Mouse (Mus musculus) embryonic facial prominence, embryonic 14.5 days (tissue): Measurements from ENCODE around the gene Abtb2. TPM values are rescaled to one million over a fixed set of nuclear protein-coding genes. Genes with fewer than 3 reads are reported as not detected.

Experiments
- ATAC-seq: fragments of 200-750 bp; cut with Nextera tagmentation; 2 replicates; pipeline ENCODE4 v1.8.0; 2017; ENCODE audit warnings: low read depth, moderate number of reproducible peaks, moderate TSS enrichment
- DNase-seq: peaks from one replicate; pipeline ENCODE4 v3.0.0-alpha.2; 2015; ENCODE audit warnings: low spot score
- H3K27ac ChIP-seq: fragments of 300-500 bp; sonication (generic); replicated peaks from 2 replicates; pipeline ENCODE4 v1.5.1; 2014; ENCODE audit warnings: low read depth, mild to moderate bottlenecking, low read length, moderate library complexity
- H3K27me3 ChIP-seq: fragments of 300-500 bp; sonication (generic); replicated peaks from 2 replicates; pipeline ENCODE4 v1.6.1; 2014; ENCODE audit warnings: low read length; ENCODE audit not compliant: control insufficient read depth, insufficient read depth
- H3K36me3 ChIP-seq: fragments of 300-500 bp; sonication (generic); 2 replicates; pipeline ENCODE4 v1.6.1; 2014; ENCODE audit warnings: low read length, mixed read lengths; ENCODE audit not compliant: control insufficient read depth, insufficient read depth
- H3K4me1 ChIP-seq: fragments of 300-500 bp; sonication (generic); 2 replicates; pipeline ENCODE4 v1.6.1; 2014; ENCODE audit warnings: antibody characterized with exemption, low read length; ENCODE audit not compliant: control insufficient read depth, insufficient read depth
- H3K4me2 ChIP-seq: fragments of 300-500 bp; sonication (generic); 2 replicates; pipeline ENCODE4 v1.6.1; 2014; ENCODE audit warnings: low read depth, mild to moderate bottlenecking, low read length, moderate library complexity, mixed read lengths
- H3K4me3 ChIP-seq: fragments of 300-500 bp; sonication (generic); 2 replicates; pipeline ENCODE4 v1.5.1; 2014; ENCODE audit warnings: low read depth, mild to moderate bottlenecking, low read length
- H3K9ac ChIP-seq: fragments of 300-500 bp; sonication (generic); 2 replicates; pipeline ENCODE4 v1.6.1; 2014; ENCODE audit warnings: low read depth, mild to moderate bottlenecking, low read length, moderate library complexity, mixed read lengths
- H3K9me3 ChIP-seq: fragments of 300-500 bp; sonication (generic); 2 replicates; pipeline ENCODE4 v1.6.1; 2016; ENCODE audit warnings: low read length; ENCODE audit not compliant: control insufficient read depth
- WGBS: fragments of 180-500 bp; shearing (Covaris S2); extraction: QIAGEN DNeasy Blood & Tissue Kit; methylation state at CpG from one replicate; pipeline ENCODE4 v1.1.7; 2014; 5-methylcytosine and 5-hydroxymethylcytosine counted together
- polyA plus RNA-seq: library from polyadenylated mRNA; unstranded; fragments of >200 nt; fragmentation: Nextera tagmentation; extraction: Ambion mirVana; gene quantifications from 2 replicates; pipeline ENCODE4 v1.2.1, GENCODE M21; 2014

Gene Abtb2
- polyA plus RNA-seq, 1 experiment from 2014 or later = 14.2 TPM

DNA sequence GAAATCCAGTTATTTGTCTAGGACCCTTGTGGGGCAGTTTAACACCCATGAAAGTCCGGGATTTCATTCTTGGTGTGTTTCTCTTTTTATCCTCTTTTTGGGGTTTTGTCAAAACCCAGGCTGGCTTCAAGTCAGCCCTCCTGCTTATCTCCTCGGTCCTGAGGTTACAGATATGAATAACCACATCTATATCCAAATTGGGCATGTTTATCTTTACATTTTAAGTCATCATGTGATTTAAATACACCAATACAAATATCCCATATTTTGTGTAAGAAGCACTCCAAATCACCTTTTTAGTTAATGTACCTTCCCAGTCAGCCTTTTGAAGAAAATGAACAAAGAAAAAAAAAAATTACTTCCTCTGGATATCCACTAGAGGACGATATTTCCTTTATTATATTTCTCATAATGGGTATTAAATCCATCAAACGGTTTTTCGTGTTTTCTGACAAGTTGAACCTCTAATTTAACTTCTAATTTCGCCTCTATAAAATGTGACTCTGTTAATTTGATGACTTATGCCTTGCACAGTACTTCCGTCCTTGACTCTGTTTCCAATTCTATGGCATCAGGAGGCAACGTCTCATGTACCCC lies 1.6 kb upstream of the Abtb2 start:
- Histone ChIP-seq H3K27ac (no peak overlapping the region), H3K9ac (no peak overlapping the region; the same call in 1 of the 2 replicates), H3K36me3 (no peaks in the 10 kb centered on the region), H3K4me1 (peaks cover 27% of the 10 kb centered on the region), H3K27me3 (no peaks in the 10 kb centered on the region), H3K4me2 (peak overlapping the region; percentile 62), H3K9me3 (no peaks in the 10 kb centered on the region), H3K4me3 (peak overlapping the region; percentile 68)
- no peak for ATAC-seq
- WGBS = 13% methylated on average over 8 of the region's 8 CpGs
- DNase-seq = no peak

DNA sequence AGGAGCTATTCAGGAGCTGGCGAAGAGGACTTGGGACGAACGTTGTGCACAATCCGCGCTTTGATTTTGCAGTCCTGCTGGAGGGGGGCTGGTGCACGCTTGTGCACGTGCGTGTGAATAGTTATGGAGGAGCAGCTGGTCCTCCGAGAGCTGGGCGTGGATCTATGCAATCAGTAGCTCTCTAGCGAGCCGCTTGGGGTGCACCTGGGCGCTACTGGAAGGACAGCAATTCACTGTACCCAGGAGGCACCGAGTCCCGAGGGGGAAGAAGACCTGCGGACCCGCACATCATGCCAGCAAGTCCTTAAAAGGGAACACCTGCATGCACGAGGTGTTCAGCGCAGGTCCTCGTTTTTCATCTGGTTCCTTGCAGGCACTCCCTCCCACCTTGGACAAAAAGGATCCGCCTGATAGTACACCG lies 929 bp upstream of the Abtb2 start:
- peaks cover 34% of the 10 kb centered on the region for H3K4me1 ChIP-seq
- ATAC-seq (peak; percentile 16; the same call in 1 of the 2 replicates), DNase-seq (peak; percentile 77)
- no peaks in the 10 kb centered on the region for H3K27me3 ChIP-seq
- peak overlapping the region; percentile 68 for H3K4me3 ChIP-seq
- peak overlapping the region; percentile 60 for H3K9ac ChIP-seq
- no peaks in the 10 kb centered on the region for H3K36me3 ChIP-seq
- 1% methylated on average over 17 of the region's 22 CpGs for WGBS
- peak overlapping the region; percentile 62 for H3K4me2 ChIP-seq
- H3K27ac ChIP-seq = no peak overlapping the region; the same call in 1 of the 2 replicates
- no peaks in the 10 kb centered on the region for H3K9me3 ChIP-seq

GRCm38 (mm10) chr2:103566423-103566712 lies 258 bp downstream of the Abtb2 start:
- Histone ChIP-seq H3K36me3 (no peaks in the 10 kb centered on the region), H3K9ac (peak overlapping the region; percentile 60), H3K9me3 (no peaks in the 10 kb centered on the region), H3K4me1 (peaks cover 45% of the 10 kb centered on the region), H3K27me3 (no peaks in the 10 kb centered on the region), H3K4me3 (peak overlapping the region; percentile 68), H3K4me2 (peak overlapping the region; percentile 62), H3K27ac (peak overlapping the region; percentile 56)
- no peak for DNase-seq
- ATAC-seq = peak; percentile 58
- WGBS = 0% methylated on average over 4 of the region's 40 CpGs

DNA sequence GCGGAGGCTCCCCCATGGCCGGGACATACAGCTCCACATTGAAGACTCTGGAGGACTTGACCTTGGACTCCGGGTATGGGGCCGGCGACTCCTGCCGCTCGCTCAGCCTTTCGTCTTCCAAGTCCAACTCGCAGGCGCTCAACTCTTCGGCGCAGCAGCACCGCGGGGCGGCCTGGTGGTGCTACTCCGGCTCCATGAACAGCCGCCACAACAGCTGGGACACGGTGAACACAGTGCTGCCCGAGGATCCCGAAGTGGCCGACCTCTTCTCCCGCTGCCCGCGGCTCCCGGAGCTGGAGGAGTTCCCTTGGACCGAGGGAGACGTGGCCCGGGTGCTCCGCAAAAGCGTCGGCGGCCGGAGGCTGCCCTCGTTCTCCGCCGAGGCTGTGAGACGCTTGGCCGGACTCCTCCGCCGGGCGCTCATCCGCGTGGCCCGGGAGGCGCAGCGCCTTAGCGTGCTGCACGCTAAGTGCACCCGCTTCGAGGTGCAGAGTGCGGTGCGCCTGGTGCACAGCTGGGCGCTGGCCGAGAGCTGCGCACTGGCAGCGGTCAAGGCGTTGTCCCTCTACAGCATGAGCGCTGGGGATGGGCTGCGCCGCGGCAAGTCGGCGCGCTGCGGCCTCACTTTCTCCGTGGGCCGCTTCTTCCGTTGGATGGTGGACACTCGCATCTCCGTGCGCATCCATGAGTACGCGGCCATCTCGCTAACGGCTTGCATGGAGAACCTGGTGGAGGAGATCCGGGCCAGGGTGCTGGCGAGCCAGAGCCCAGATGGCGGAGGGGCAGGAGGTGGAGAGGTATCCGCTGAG lies 807 bp downstream of the Abtb2 start:
- Histone ChIP-seq H3K4me1 (peaks cover 48% of the 10 kb centered on the region), H3K4me2 (peak overlapping the region; percentile 62), H3K9ac (peak overlapping the region; percentile 60), H3K4me3 (peak overlapping the region; percentile 68), H3K27me3 (no peaks in the 10 kb centered on the region), H3K27ac (peak overlapping the region; percentile 56), H3K36me3 (no peaks in the 10 kb centered on the region), H3K9me3 (no peaks in the 10 kb centered on the region)
- under 1% methylated on average over 47 of the region's 79 CpGs for WGBS
- DNase-seq = peak; percentile 71
- ATAC-seq = peak; percentile 16

- Histone ChIP-seq H3K27ac (no peak overlapping the region), H3K36me3 (no peaks in the 10 kb centered on the region), H3K9ac (peak overlapping the region; percentile 60), H3K4me1 (peaks cover 48% of the 10 kb centered on the region), H3K4me2 (peak overlapping the region; percentile 62), H3K27me3 (no peaks in the 10 kb centered on the region), H3K4me3 (peak overlapping the region; percentile 68), H3K9me3 (no peaks in the 10 kb centered on the region)
- ATAC-seq (no peak), DNase-seq (no peak)
- 11% methylated on average over 7 of the region's 7 CpGs for WGBS
Measured at GRCm38 (mm10) chr2:103568161-103568560, 2.1 kb downstream of the Abtb2 start.

GRCm38 (mm10) chr2:103569716-103570115 lies 3.6 kb downstream of the Abtb2 start:
- H3K9me3 ChIP-seq = no peaks in the 10 kb centered on the region
- DNase-seq (no peak), ATAC-seq (no peak)
- H3K27ac ChIP-seq = no peak overlapping the region
- WGBS = 34% methylated on average over 1 of the region's 1 CpGs
- 0 out of 2 replicates have a peak overlapping the region, but pooled peaks have one; percentile 5 for H3K4me3 ChIP-seq
- H3K9ac ChIP-seq = no peak overlapping the region; the same call in 1 of the 2 replicates
- H3K4me2 ChIP-seq = peak overlapping the region; percentile 62
- H3K4me1 ChIP-seq = peaks cover 48% of the 10 kb centered on the region
- no peaks in the 10 kb centered on the region for H3K27me3 ChIP-seq
- no peaks in the 10 kb centered on the region for H3K36me3 ChIP-seq

GRCm38 (mm10) chr2:103572354-103572753 lies 6.2 kb downstream of the Abtb2 start:
- no peaks in the 10 kb centered on the region for H3K36me3 ChIP-seq
- no peak overlapping the region for H3K9ac ChIP-seq
- H3K4me1 ChIP-seq = peaks cover 54% of the 10 kb centered on the region
- H3K27ac ChIP-seq = no peak overlapping the region
- DNase-seq = no peak
- no peaks in the 10 kb centered on the region for H3K9me3 ChIP-seq
- no peak overlapping the region for H3K4me2 ChIP-seq
- no peak overlapping the region for H3K4me3 ChIP-seq
- WGBS = 56% methylated on average over 2 of the region's 2 CpGs
- H3K27me3 ChIP-seq = no peaks in the 10 kb centered on the region
- no peak for ATAC-seq

DNA sequence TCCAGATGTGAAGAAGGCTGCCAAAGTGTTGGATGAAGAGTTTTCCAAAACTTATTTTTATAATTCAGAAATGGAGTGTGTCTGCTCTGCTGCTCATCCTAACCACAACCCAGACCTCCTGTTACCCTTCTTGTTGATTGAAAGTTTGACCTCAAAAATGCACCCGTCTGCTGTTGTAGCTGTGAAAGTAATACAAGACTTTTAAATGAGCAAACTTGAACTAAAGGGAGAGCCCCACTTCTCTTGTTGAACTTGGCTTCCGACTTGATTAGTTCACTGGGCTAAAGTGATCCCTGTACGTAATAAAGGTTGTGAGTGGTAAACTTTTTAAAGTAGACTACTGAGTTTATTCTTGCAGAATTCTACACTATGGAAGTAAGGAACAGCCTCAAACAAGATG lies 10.3 kb downstream of the Abtb2 start:
- Histone ChIP-seq H3K36me3 (no peaks in the 10 kb centered on the region), H3K9ac (no peak overlapping the region), H3K27me3 (no peaks in the 10 kb centered on the region), H3K9me3 (no peaks in the 10 kb centered on the region), H3K27ac (no peak overlapping the region; the same call in 1 of the 2 replicates), H3K4me3 (no peak overlapping the region), H3K4me1 (peaks cover 48% of the 10 kb centered on the region), H3K4me2 (no peak overlapping the region)
- WGBS = 46% methylated on average over 3 of the region's 3 CpGs
- DNase-seq (peak; percentile 75), ATAC-seq (no peak)
